Mouse (Mus musculus) olfactory bulb, adult 2 months (tissue): ENCODE measurements at regions not wholly inside any gene's neighbourhood (a gene's known extent, or its start where the extent isn't known, plus 50 kb on each side); places are given as distances from the start of the nearest gene placed in this dataset.

Source experiments
- CTCF ChIP-seq: fragments of 200-500 bp; IDR thresholded peaks from 2 replicates; pipeline ENCODE4 v1.5.1; 2012; ENCODE audit warnings: low read depth, mild to moderate bottlenecking, low read length, moderate library complexity; ENCODE audit not compliant: insufficient read depth
- POLR2A ChIP-seq: fragments of 200-500 bp; IDR thresholded peaks from 2 replicates; pipeline ENCODE4 v1.6.1; 2012; ENCODE audit warnings: mild to moderate bottlenecking, low read depth, low read length, moderate library complexity; ENCODE audit not compliant: insufficient read depth

DNA sequence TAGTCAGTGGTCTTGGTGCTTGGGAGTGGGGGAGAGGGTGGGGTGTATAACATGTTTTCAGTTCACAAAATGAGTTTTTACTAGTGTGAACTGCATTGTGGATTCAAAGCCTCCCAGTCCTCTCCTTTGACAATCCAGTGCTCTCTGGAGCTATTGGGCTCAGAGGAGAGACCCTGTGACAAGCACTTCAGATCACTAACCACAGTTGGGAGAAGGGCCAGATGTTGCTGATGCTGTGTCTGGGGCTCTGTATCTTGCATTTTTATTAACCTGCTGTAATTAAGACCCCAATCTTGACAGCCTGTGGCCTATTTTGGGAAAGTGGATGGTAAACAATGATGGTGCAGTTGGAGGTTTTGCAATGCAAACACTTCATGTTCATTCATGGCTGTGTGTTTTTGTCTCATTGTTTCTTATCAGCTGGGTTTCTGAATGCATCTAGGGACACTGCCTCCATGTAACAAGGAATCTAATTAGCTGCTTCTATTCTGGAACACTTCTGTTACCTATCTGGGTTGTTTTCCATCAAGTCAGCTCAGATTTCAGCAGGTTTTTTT lies 320.0 kb upstream of the Ift57 start:
- no peak for TF ChIP-seq CTCF
- no peak for TF ChIP-seq POLR2A
